Comparison of ENCODE assay signal across 14 mouse cellular contexts in genomic region chr11:44975151-44975550, GRCm38 (mm10).
DNase-seq lines count a peak whose midpoint lies in the region; ATAC-seq and TF ChIP-seq lines count a peak whose summit lies in the region.
"Had no signal": no experiment of that assay in that cellular context is flagged by ENCODE, and none has a peak within 500 bp of the region (broad histone marks: within the 10 kb centered on the region; RNA-seq: fewer than 3 reads in every experiment).

No protein-coding gene starts in this region.

- H3K4me1 ChIP-seq in lung, postnatal 0 days (ENCODE audit: insufficient read depth, low read depth, low read length), result no peaks in the 10 kb centered on the region
- H3K4me1 ChIP-seq in lung, adult 2 months (ENCODE audit: control insufficient read depth, insufficient read depth, low read length), result peaks cover 14% of the 10 kb centered on the region
- H3K4me1 ChIP-seq in neural tube, embryonic 14.5 days (ENCODE audit: control insufficient read depth, insufficient read depth, low read length), result peaks cover 38% of the 10 kb centered on the region
- H3K4me1 ChIP-seq in liver, embryonic 12.5 days, result no peaks in the 10 kb centered on the region
- H3K4me1 ChIP-seq: liver, embryonic 15.5 days had no signal

- H3K9me3 ChIP-seq in lung, postnatal 0 days (ENCODE audit: low read length), result no peaks in the 10 kb centered on the region
- no peaks in the 10 kb centered on the region for H3K9me3 ChIP-seq in neural tube, embryonic 14.5 days (ENCODE audit: control insufficient read depth, low read length)
- no peaks in the 10 kb centered on the region for H3K9me3 ChIP-seq in liver, embryonic 12.5 days (replicated peaks)
- H3K9me3 ChIP-seq: embryonic facial prominence, embryonic 13.5 days; G1E; heart, embryonic 13.5 days; liver, embryonic 15.5 days had no signal

- H3K27me3 ChIP-seq in lung, postnatal 0 days (replicated peaks; ENCODE audit: insufficient read depth, low read length), result no peaks in the 10 kb centered on the region
- H3K27me3 ChIP-seq in neural tube, embryonic 14.5 days (ENCODE audit: control insufficient read depth, insufficient read depth, low read length), result no peaks in the 10 kb centered on the region
- no peaks in the 10 kb centered on the region for H3K27me3 ChIP-seq in liver, embryonic 12.5 days (replicated peaks)
- H3K27me3 ChIP-seq: embryonic facial prominence, embryonic 13.5 days; heart, embryonic 13.5 days; liver, embryonic 15.5 days had no signal

- H3K27ac ChIP-seq in lung, postnatal 0 days (ENCODE audit: low read length), result no peak overlapping the region
- peak overlapping the region; percentile 11; the same call in 1 of the 2 replicates for H3K27ac ChIP-seq in neural tube, embryonic 14.5 days (ENCODE audit: low read depth, low read length)
- no peak overlapping the region for H3K27ac ChIP-seq in liver, embryonic 12.5 days
- H3K27ac ChIP-seq: heart, embryonic 13.5 days; liver, embryonic 15.5 days had no signal

- 0 out of 2 replicates have a peak, but pooled peaks have one; percentile 24 for TF ChIP-seq EP300 in lung, postnatal 0 days (IDR thresholded peaks at IDR 0.05)

- no peak for TF ChIP-seq CTCF in lung, postnatal 0 days (IDR thresholded peaks at IDR 0.05)
- no peak for TF ChIP-seq CTCF in lung, adult 2 months (IDR thresholded peaks at IDR 0.05; ENCODE audit: insufficient read depth, low read length)

- 35% methylated on average over 2 of the region's 2 CpGs for WGBS in lung, postnatal 0 days
- WGBS in lung, adult 2 months, result 27% methylated on average over 2 of the region's 2 CpGs
- WGBS in neural tube, embryonic 14.5 days, result 47% methylated on average over 2 of the region's 2 CpGs
- 45% methylated on average over 2 of the region's 2 CpGs for WGBS in liver, embryonic 12.5 days (ENCODE audit: insufficient replicate concordance)

- DNase-seq in lung, postnatal 0 days (ENCODE audit: low spot score), result peak; percentile 11
- no peak for DNase-seq in lung, adult 2 months
- peak; percentile 48 to 65 for DNase-seq in adrenal gland, postnatal 36 days
- DNase-seq in heart, postnatal 4 days, result peak; percentile 54
- DNase-seq in layer of hippocampus, postnatal 36 days, result no peak
- DNase-seq: layer of hippocampus, adult 9-11 months; thymus, postnatal 4 days had no signal

- no peaks in the 10 kb centered on the region for H3K36me3 ChIP-seq in lung, postnatal 0 days (ENCODE audit: insufficient read depth, low read length)
- H3K36me3 ChIP-seq in neural tube, embryonic 14.5 days (ENCODE audit: control insufficient read depth, insufficient read depth, low read length), result no peaks in the 10 kb centered on the region
- H3K36me3 ChIP-seq in liver, embryonic 12.5 days, result no peaks in the 10 kb centered on the region
- H3K36me3 ChIP-seq: embryonic facial prominence, embryonic 13.5 days; G1E; heart, embryonic 13.5 days; liver, embryonic 15.5 days had no signal

- no peak overlapping the region for H3K9ac ChIP-seq in lung, postnatal 0 days (replicated peaks; ENCODE audit: low read depth)
- no peak overlapping the region for H3K9ac ChIP-seq in neural tube, embryonic 14.5 days (replicated peaks; ENCODE audit: low read depth, low read length)
- no peak overlapping the region for H3K9ac ChIP-seq in liver, embryonic 12.5 days
- H3K9ac ChIP-seq: embryonic facial prominence, embryonic 13.5 days; heart, embryonic 13.5 days; liver, embryonic 15.5 days had no signal

- 0 out of 2 replicates have a peak, but pooled peaks have one; percentile 26 for ATAC-seq in lung, postnatal 0 days
- ATAC-seq in neural tube, embryonic 14.5 days (ENCODE audit: low read depth), result no peak
- ATAC-seq in liver, embryonic 12.5 days, result no peak

- no peak overlapping the region for H3K4me3 ChIP-seq in lung, postnatal 0 days (ENCODE audit: low read depth, low read length)
- H3K4me3 ChIP-seq in lung, adult 2 months (replicated peaks; ENCODE audit: extremely low read depth, low read depth, low read length), result no peak overlapping the region
- H3K4me3 ChIP-seq in neural tube, embryonic 14.5 days (ENCODE audit: low read depth, low read length), result no peak overlapping the region
- no peak overlapping the region for H3K4me3 ChIP-seq in liver, embryonic 12.5 days
- H3K4me3 ChIP-seq: embryonic facial prominence, embryonic 13.5 days; heart, embryonic 13.5 days; liver, embryonic 15.5 days; myocyte had no signal

- no peak for TF ChIP-seq POLR2A in lung, adult 2 months (IDR thresholded peaks at IDR 0.05; ENCODE audit: borderline replicate concordance, extremely low read depth, low read depth, low read length)

- no peak overlapping the region for H3K4me2 ChIP-seq in lung, postnatal 0 days (replicated peaks; ENCODE audit: low read depth, low read length)
- H3K4me2 ChIP-seq in neural tube, embryonic 14.5 days (ENCODE audit: low read depth, low read length), result no peak overlapping the region
- no peak overlapping the region for H3K4me2 ChIP-seq in liver, embryonic 12.5 days
- H3K4me2 ChIP-seq: embryonic facial prominence, embryonic 13.5 days; heart, embryonic 13.5 days; liver, embryonic 15.5 days had no signal

Comparison
In these comparisons a context has a peak if more than half of its experiments do, and no peak if none do; other contexts are left out.
1. DNase-seq: peak in lung, postnatal 0 days (single experiment), adrenal gland, postnatal 36 days (2 of 2) and heart, postnatal 4 days (single experiment); none in lung, adult 2 months (single experiment) and layer of hippocampus, postnatal 36 days (0 of 2).